Mouse (Mus musculus) stomach, postnatal 0 days (tissue): ENCODE data around the gene Fancg.

Experiments
- CTCF ChIP-seq: IDR thresholded peaks from 2 replicates; pipeline ENCODE4 v1.5.1; 2016; ENCODE audit warnings: antibody characterized with exemption, low read depth, mild to moderate bottlenecking, moderate library complexity
- EP300 ChIP-seq: optimal IDR thresholded peaks from 2 replicates; pipeline ENCODE3; 2016; ENCODE audit warnings: antibody characterized with exemption

- no peak for TF ChIP-seq CTCF
- TF ChIP-seq EP300 = no peak
Measured at GRCm38 (mm10) chr4:43032501-43032900, 22.2 kb upstream of the Fancg start.
